Mouse (Mus musculus): ENCODE data around the gene Cpsf4l. TPM values are rescaled to one million over a fixed set of nuclear protein-coding genes. Genes with fewer than 3 reads are reported as not detected.

The Cpsf4l gene
- polyA plus RNA-seq, 1 experiment from 2014 or later = 0.30 TPM

- Histone ChIP-seq H3K4me3 (ENCODE audit: low read depth, low read length) (no peak overlapping the region), H3K27me3 (ENCODE audit: control insufficient read depth, insufficient read depth, low read length) (no peaks in the 10 kb centered on the region), H3K36me3 (ENCODE audit: control insufficient read depth, insufficient read depth, low read length) (peaks cover 10% of the 10 kb centered on the region), H3K9ac (ENCODE audit: low read depth, low read length) (no peak overlapping the region), H3K4me1 (ENCODE audit: control insufficient read depth, insufficient read depth, low read length) (peaks cover 18% of the 10 kb centered on the region), H3K4me2 (no peak overlapping the region), H3K27ac (ENCODE audit: low read depth, low read length) (no peak overlapping the region), H3K9me3 (replicated peaks; ENCODE audit: control insufficient read depth, low read length) (no peaks in the 10 kb centered on the region)
- no peak for ATAC-seq (replicated peaks; ENCODE audit: insufficient number of reproducible peaks, low FRiP score, low TSS enrichment)
- 74% methylated on average over 4 of the region's 4 CpGs for WGBS (ENCODE audit: insufficient replicate concordance)
Observed at GRCm38 (mm10) chr11:113669711-113670110, 40.1 kb downstream of the Cpsf4l start.

- no peaks in the 10 kb centered on the region for H3K27me3 ChIP-seq (ENCODE audit: control insufficient read depth, insufficient read depth, low read length)
- ATAC-seq (replicated peaks; ENCODE audit: insufficient number of reproducible peaks, low FRiP score, low TSS enrichment) = no peak
- no peak overlapping the region for H3K4me2 ChIP-seq
- H3K4me3 ChIP-seq (ENCODE audit: low read depth, low read length) = no peak overlapping the region
- peaks cover 16% of the 10 kb centered on the region for H3K4me1 ChIP-seq (ENCODE audit: control insufficient read depth, insufficient read depth, low read length)
- H3K9me3 ChIP-seq (replicated peaks; ENCODE audit: control insufficient read depth, low read length) = no peaks in the 10 kb centered on the region
- H3K9ac ChIP-seq (ENCODE audit: low read depth, low read length) = no peak overlapping the region
- no peak overlapping the region for H3K27ac ChIP-seq (ENCODE audit: low read depth, low read length)
- H3K36me3 ChIP-seq (ENCODE audit: control insufficient read depth, insufficient read depth, low read length) = peaks cover 10% of the 10 kb centered on the region
- WGBS (ENCODE audit: insufficient replicate concordance) = 91% methylated on average over 5 of the region's 5 CpGs
Observed at GRCm38 (mm10) chr11:113668857-113669256, 41.0 kb downstream of the Cpsf4l start.

DNA sequence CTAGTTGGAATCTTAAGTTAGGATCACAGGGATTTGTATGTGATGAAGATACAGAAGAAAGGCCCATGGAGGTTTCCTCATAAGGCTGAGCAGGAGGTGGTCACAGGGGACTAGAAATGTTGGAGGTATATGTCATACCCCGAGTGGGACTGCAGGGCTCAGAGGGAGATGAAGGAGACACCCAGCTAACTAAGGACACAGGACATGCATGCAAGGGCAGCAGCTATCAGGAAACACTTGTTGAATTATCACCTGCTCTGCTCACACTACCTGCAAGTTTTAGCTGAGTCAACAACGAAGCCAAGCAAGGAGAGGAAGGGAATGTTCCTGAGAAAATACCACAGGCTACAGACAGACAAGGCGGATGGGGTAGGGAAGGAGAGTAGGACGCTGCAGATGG lies 42.1 kb downstream of the Cpsf4l start:
- ATAC-seq (replicated peaks; ENCODE audit: insufficient number of reproducible peaks, low FRiP score, low TSS enrichment) = no peak
- Histone ChIP-seq H3K4me2 (no peak overlapping the region), H3K4me3 (ENCODE audit: low read depth, low read length) (no peak overlapping the region), H3K9me3 (replicated peaks; ENCODE audit: control insufficient read depth, low read length) (no peaks in the 10 kb centered on the region), H3K36me3 (ENCODE audit: control insufficient read depth, insufficient read depth, low read length) (peaks cover 10% of the 10 kb centered on the region), H3K4me1 (ENCODE audit: control insufficient read depth, insufficient read depth, low read length) (peaks cover 11% of the 10 kb centered on the region), H3K9ac (ENCODE audit: low read depth, low read length) (no peak overlapping the region; the same call in 1 of the 2 replicates), H3K27ac (ENCODE audit: low read depth, low read length) (peak overlapping the region; percentile 35; the same call in 1 of the 2 replicates), H3K27me3 (ENCODE audit: control insufficient read depth, insufficient read depth, low read length) (no peaks in the 10 kb centered on the region)
- WGBS (ENCODE audit: insufficient replicate concordance) = 74% methylated on average over 4 of the region's 4 CpGs

- H3K27ac ChIP-seq (ENCODE audit: low read depth, low read length) = peak overlapping the region; percentile 35; the same call in 1 of the 2 replicates
- H3K4me2 ChIP-seq = no peak overlapping the region
Observed at GRCm38 (mm10) chr11:113667122-113667521, 42.7 kb downstream of the Cpsf4l start.

DNA sequence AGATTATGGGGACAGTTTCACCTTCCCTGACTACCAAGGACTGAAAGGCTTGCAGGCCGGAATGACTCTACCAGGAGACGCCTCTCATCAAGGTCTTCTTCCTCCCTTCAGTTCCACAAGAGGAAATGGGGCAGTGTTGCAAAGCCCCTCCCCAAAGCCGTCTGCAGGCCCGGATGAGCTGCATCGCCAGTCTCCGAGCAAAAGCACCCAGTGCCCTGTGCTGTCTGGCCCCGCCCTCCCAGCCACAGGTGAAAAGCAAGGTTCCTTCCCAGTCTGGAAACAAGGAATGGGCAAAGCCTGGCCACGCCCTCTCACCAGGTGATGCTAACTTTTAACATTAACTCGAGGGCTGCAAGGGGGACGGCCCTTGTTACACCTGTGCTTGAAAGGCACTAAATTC lies 43.2 kb downstream of the Cpsf4l start:
- no peaks in the 10 kb centered on the region for H3K9me3 ChIP-seq (replicated peaks; ENCODE audit: control insufficient read depth, low read length)
- H3K4me1 ChIP-seq (ENCODE audit: control insufficient read depth, insufficient read depth, low read length) = peaks cover 11% of the 10 kb centered on the region
- H3K27ac ChIP-seq (ENCODE audit: low read depth, low read length) = no peak overlapping the region
- 60% methylated on average over 10 of the region's 10 CpGs for WGBS (ENCODE audit: insufficient replicate concordance)
- ATAC-seq (replicated peaks; ENCODE audit: insufficient number of reproducible peaks, low FRiP score, low TSS enrichment) = no peak
- H3K27me3 ChIP-seq (ENCODE audit: control insufficient read depth, insufficient read depth, low read length) = no peaks in the 10 kb centered on the region
- peaks cover 12% of the 10 kb centered on the region for H3K36me3 ChIP-seq (ENCODE audit: control insufficient read depth, insufficient read depth, low read length)
- H3K4me3 ChIP-seq (ENCODE audit: low read depth, low read length) = no peak overlapping the region
- no peak overlapping the region for H3K4me2 ChIP-seq
- H3K9ac ChIP-seq (ENCODE audit: low read depth, low read length) = 0 out of 2 replicates have a peak overlapping the region, but pooled peaks have one; percentile 16

More at GRCm38 (mm10) chr11:113667122-113667521, 42.7 kb downstream of the Cpsf4l start:
- no peak; the same call in 1 of the 2 replicates for ATAC-seq (replicated peaks; ENCODE audit: insufficient number of reproducible peaks, low FRiP score, low TSS enrichment)
- 75% methylated on average over 2 of the region's 2 CpGs for WGBS (ENCODE audit: insufficient replicate concordance)
- H3K4me1 ChIP-seq (ENCODE audit: control insufficient read depth, insufficient read depth, low read length) = peaks cover 11% of the 10 kb centered on the region
- no peak overlapping the region for H3K4me3 ChIP-seq (ENCODE audit: low read depth, low read length)
- H3K36me3 ChIP-seq (ENCODE audit: control insufficient read depth, insufficient read depth, low read length) = peaks cover 7% of the 10 kb centered on the region
- no peaks in the 10 kb centered on the region for H3K27me3 ChIP-seq (ENCODE audit: control insufficient read depth, insufficient read depth, low read length)
- H3K9me3 ChIP-seq (replicated peaks; ENCODE audit: control insufficient read depth, low read length) = no peaks in the 10 kb centered on the region
- H3K9ac ChIP-seq (ENCODE audit: low read depth, low read length) = no peak overlapping the region

DNA sequence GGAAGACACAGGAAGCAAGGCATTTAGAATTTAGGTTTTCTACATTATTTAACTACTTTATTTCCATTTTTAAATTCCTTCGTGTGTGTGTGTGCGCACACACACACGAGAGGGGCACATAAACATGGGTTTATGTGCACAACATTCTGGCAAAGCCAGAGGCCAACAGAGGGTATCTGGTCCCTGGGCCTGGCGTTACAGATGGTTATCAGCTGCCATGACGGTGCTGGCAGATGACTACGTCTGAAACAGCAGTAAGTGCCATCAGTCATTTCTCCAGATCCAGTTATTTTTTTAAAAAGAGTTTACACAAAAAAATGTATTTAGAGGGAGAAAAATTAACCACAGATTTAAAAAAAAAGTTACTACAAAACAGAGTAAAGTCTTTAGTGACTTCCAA lies 43.6 kb downstream of the Cpsf4l start:
- WGBS (ENCODE audit: insufficient replicate concordance) = 66% methylated on average over 6 of the region's 6 CpGs
- Histone ChIP-seq H3K4me1 (ENCODE audit: control insufficient read depth, insufficient read depth, low read length) (peaks cover 11% of the 10 kb centered on the region), H3K4me3 (ENCODE audit: low read depth, low read length) (no peak overlapping the region), H3K4me2 (no peak overlapping the region), H3K27me3 (ENCODE audit: control insufficient read depth, insufficient read depth, low read length) (no peaks in the 10 kb centered on the region), H3K9me3 (replicated peaks; ENCODE audit: control insufficient read depth, low read length) (no peaks in the 10 kb centered on the region), H3K27ac (ENCODE audit: low read depth, low read length) (no peak overlapping the region), H3K9ac (ENCODE audit: low read depth, low read length) (no peak overlapping the region), H3K36me3 (ENCODE audit: control insufficient read depth, insufficient read depth, low read length) (peaks cover 15% of the 10 kb centered on the region)
- ATAC-seq (replicated peaks; ENCODE audit: insufficient number of reproducible peaks, low FRiP score, low TSS enrichment) = no peak

DNA sequence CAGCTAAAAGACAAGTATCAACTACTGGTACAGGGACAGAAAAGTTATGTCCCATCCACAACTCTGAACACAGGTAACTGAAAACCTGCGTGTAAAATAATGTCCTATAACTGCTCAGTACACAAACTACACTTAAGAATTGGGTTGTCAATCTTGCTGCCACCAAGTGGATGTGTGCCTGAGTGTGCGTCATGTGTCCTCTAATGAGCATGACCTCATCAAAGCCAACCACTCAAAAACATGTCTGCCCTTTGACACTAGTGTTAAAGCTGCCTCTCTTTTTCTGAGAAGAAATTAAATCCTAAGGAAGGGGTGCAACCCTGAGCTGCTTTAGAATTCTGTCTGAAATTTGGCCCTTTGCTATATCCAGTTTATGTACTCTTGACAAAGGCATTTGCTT lies 45.5 kb downstream of the Cpsf4l start:
- Histone ChIP-seq H3K4me1 (ENCODE audit: control insufficient read depth, insufficient read depth, low read length) (peaks cover 11% of the 10 kb centered on the region), H3K27me3 (ENCODE audit: control insufficient read depth, insufficient read depth, low read length) (no peaks in the 10 kb centered on the region), H3K9me3 (replicated peaks; ENCODE audit: control insufficient read depth, low read length) (no peaks in the 10 kb centered on the region), H3K27ac (ENCODE audit: low read depth, low read length) (no peak overlapping the region), H3K36me3 (ENCODE audit: control insufficient read depth, insufficient read depth, low read length) (peaks cover 21% of the 10 kb centered on the region), H3K9ac (ENCODE audit: low read depth, low read length) (no peak overlapping the region), H3K4me3 (ENCODE audit: low read depth, low read length) (no peak overlapping the region), H3K4me2 (no peak overlapping the region)
- ATAC-seq (replicated peaks; ENCODE audit: insufficient number of reproducible peaks, low FRiP score, low TSS enrichment) = no peak
- 69% methylated on average over 2 of the region's 2 CpGs for WGBS (ENCODE audit: insufficient replicate concordance)

- WGBS (ENCODE audit: insufficient replicate concordance) = 91% methylated on average over 18 of the region's 18 CpGs
- H3K36me3 ChIP-seq (ENCODE audit: control insufficient read depth, insufficient read depth, low read length) = peaks cover 37% of the 10 kb centered on the region
Observed at GRCm38 (mm10) chr11:113661835-113662351, 47.9 kb downstream of the Cpsf4l start.

DNA sequence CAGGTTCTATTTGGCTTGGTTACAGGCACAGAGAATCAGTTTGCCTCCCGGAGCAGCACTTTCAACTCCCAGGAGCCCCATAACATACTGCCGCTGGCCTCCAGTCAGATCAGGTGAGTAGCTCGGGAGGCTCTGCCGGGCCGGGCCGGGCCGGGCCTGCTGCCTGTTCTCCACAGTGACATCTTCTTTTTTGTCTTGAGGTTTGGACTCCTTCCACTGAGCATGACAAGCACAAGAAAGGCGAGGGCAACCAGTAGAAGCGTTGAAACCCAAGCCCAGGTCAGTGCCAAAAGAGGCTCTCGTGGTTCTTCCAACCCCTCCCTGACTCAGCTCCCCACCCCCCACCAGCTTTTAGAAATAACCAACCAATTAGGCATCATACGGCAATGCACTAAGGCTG lies 48.9 kb downstream of the Cpsf4l start:
- ATAC-seq (replicated peaks; ENCODE audit: insufficient number of reproducible peaks, low FRiP score, low TSS enrichment) = no peak
- WGBS (ENCODE audit: insufficient replicate concordance) = 94% methylated on average over 11 of the region's 11 CpGs
- H3K4me1 ChIP-seq (ENCODE audit: control insufficient read depth, insufficient read depth, low read length) = no peaks in the 10 kb centered on the region; the same call in 1 of the 2 replicates

More at GRCm38 (mm10) chr11:113661835-113662351, 47.9 kb downstream of the Cpsf4l start:
- H3K27ac ChIP-seq (ENCODE audit: low read depth, low read length) = no peak overlapping the region
- no peaks in the 10 kb centered on the region for H3K9me3 ChIP-seq (replicated peaks; ENCODE audit: control insufficient read depth, low read length)
- peaks cover 5% of the 10 kb centered on the region for H3K4me1 ChIP-seq (ENCODE audit: control insufficient read depth, insufficient read depth, low read length)
- ATAC-seq (replicated peaks; ENCODE audit: insufficient number of reproducible peaks, low FRiP score, low TSS enrichment) = no peak
- no peaks in the 10 kb centered on the region for H3K27me3 ChIP-seq (ENCODE audit: control insufficient read depth, insufficient read depth, low read length)
- H3K4me3 ChIP-seq (ENCODE audit: low read depth, low read length) = no peak overlapping the region
- no peak overlapping the region for H3K4me2 ChIP-seq
- H3K9ac ChIP-seq (ENCODE audit: low read depth, low read length) = no peak overlapping the region

More for the DNA sequence above, 48.9 kb downstream of the Cpsf4l start:
- peaks cover 44% of the 10 kb centered on the region for H3K36me3 ChIP-seq (ENCODE audit: control insufficient read depth, insufficient read depth, low read length)
- H3K9me3 ChIP-seq (replicated peaks; ENCODE audit: control insufficient read depth, low read length) = no peaks in the 10 kb centered on the region
- H3K9ac ChIP-seq (ENCODE audit: low read depth, low read length) = no peak overlapping the region
- no peak overlapping the region for H3K27ac ChIP-seq (ENCODE audit: low read depth, low read length)
- H3K4me2 ChIP-seq = no peak overlapping the region
- no peak overlapping the region for H3K4me3 ChIP-seq (ENCODE audit: low read depth, low read length)
- H3K27me3 ChIP-seq (ENCODE audit: control insufficient read depth, insufficient read depth, low read length) = no peaks in the 10 kb centered on the region

Data from heart, embryonic 11.5 days (tissue).